Mouse (Mus musculus) thymus, postnatal 4 days (tissue): ENCODE data around the gene Ccdc17.

Experiments used
- DNase-seq: peaks from one replicate; pipeline ENCODE4 v3.0.0; 2021

The Ccdc17 gene

DNA sequence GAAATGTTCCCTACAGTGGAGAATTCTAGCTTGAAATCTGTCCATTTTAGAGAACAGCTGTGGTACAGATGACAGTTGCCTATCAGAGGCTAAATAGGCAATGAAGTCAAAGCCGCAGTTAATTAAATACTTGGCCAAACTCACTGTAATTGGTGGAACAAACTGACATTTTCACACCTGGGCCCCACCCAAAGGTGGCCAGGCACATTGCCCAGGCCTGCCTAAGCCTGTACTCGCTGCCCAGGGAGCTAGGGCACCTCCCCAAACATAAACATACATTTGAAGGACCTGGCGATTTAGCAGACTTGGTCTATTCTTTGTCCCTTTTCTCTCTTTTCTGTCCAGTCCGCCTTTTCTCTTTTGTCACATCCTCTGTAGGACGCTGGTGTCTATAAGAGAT, at the start of gene Ccdc17:
TSS of gene Ccdc17 (plus strand) at position 276 of the 400 bp plus-strand sequence.
- no peak for DNase-seq

DNA sequence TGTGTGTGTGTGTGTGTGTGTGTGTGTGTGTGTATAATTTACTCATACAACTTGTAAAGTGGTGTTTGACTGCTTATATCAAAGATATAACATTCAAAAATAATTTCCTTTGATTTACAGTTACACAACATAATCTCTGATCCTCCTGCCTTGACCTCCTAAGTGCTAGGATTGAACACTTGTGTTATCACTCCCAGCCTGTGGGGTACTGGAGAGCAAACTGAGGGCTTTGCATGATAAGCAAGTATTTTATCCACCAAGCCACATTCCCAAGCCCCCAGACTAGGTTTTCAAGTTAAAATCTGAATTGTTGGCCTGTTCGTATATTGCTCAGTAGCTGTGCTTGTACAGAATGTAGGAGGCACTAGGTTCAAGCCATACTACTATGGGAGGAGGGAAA, 46.0 kb upstream of the Ccdc17 start:
- no peak for DNase-seq

DNA sequence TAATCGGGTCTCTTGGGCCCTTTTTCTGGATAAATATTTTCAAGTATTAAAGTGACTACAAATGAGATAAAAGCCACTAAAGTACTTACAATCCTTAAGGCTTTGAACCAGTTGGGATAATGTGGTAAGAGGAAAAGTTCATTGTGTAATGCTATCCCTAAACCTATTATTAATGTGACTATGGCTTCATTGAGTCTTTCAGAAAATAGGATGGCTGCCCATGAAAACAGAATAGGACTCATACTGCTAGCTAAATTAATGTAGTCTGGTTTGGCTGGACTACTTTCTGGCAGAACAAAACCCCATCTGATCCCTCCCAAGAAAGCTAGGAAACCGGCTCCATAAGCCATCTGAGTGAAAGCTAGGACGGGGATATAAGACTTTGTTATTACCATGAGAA, 43.4 kb upstream of the Ccdc17 start:
- no peak for DNase-seq

DNA sequence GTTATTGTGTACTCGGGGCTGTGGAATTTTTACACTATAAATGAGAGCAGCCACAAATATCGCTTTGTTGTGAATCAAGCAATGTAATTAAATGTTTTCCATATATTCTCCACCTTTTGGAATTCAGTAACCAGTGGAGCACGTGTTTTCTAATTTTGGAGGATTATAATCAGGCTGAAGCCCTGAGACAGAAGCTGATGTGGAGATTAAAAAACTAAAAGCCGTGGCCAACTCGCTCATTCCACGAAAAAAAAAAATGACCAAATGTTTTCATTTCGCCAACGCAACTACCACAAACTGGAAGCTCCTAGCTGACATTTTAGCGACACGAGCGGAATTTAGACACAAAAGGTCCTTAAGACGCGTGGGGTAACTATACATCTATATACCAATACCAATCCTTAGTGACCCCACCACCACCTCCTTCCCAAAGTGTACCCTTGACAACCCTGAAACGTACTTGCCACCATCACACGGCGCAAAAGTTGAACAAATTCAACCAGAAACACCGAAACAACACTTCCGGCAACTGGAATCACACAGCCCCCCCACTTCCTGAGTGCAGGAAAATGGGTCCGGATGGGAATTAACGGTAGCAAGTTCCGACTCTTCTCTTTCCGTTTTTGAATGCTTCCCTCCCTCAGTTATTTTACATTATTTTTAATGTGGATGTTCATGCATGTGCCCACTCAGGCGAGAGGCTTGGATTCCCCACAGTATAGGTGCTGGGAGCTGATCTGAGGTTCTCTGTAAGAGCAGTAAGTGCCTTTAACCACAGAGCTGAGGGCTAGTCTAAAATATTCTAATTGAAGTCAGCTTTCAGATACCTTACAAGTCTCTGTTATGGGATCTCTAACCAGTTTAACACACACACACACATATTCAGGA, 40.8 kb upstream of the Ccdc17 start, which contains the start of gene Tmem69:
TSS of gene Tmem69 (minus strand) at position 524 of the 888 bp plus-strand sequence.
- peak; percentile 79 for DNase-seq

DNA sequence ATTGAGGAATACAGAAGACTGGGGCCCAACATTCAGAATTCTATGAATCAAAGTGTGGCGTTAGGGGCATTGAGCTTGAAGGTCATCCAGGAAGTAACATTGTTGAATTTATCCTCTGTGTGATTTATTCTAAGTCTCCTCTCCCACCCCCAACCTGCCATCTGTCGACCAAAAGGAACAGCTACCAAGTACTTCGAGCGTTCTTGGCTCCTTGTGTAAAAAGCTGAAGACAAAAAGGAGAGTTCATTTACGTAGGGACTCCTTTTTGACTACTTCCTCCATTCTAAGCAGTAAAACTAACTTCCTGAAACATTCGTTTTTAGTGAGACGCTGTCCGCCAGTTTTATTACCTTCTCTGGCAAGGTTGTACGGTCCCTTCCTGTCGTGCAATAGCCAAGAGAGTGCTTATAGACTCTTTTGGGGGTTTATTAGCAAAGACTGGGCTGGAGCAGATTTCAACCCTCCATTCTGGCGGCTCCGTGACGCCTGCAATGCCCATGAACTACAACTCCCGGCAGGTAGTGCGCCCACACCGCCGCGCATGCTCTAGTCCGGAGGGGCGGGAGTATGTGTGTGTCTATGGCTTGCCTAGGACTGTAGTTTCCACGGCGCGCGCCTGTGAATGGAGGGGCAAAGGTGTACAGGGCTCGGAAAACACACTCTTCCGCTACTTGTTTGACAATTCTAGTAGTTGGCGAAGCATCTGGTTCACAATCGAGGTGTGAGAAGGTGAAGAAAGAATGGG, 39.7 kb upstream of the Ccdc17 start:
- DNase-seq = peak; percentile 94

DNA sequence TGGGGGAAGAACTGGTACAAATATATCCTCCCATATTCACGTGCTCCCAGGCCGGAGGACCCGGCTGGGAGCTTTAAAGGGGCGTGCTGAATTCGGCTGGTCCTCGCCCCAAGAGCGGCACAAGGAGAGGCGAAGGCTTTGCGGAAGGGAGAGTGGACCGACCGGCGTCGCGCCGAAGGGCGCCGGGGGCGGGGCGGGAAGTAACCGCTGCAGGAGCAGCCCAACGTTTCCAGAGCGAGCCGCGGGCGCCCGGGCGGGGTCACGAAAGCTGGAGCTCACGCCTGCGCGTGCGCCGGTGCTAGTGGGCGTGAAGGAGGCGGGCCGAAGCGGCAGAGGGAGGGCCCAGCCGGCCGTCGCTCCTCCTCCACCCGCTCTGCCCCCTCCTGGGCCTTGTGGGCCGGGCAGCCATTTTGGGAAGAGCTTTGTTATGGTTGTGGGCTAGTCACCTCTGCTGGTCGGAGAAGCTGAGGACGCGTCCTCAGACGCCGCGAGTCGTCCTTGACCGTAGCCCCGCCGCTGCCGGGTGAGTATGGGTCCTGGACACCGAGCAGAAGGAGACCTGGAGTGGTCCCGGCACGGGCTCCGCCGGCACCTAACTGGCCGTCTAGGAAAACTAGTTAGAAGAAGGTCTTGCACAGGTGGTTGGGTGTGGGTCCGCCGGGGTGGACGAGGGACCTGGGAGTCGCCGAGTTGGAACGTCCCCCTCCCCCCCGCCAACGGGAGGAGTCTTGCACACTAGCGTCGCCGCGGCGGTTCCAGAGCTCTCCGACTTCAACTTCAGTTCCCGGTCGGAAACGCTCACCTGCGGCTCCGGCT, 38.9 kb upstream of the Ccdc17 start, which contains the start of gene Gpbp1l1:
TSS of gene Gpbp1l1 (plus strand) at position 353 of the 816 bp plus-strand sequence.
- DNase-seq = peak; percentile 99

DNA sequence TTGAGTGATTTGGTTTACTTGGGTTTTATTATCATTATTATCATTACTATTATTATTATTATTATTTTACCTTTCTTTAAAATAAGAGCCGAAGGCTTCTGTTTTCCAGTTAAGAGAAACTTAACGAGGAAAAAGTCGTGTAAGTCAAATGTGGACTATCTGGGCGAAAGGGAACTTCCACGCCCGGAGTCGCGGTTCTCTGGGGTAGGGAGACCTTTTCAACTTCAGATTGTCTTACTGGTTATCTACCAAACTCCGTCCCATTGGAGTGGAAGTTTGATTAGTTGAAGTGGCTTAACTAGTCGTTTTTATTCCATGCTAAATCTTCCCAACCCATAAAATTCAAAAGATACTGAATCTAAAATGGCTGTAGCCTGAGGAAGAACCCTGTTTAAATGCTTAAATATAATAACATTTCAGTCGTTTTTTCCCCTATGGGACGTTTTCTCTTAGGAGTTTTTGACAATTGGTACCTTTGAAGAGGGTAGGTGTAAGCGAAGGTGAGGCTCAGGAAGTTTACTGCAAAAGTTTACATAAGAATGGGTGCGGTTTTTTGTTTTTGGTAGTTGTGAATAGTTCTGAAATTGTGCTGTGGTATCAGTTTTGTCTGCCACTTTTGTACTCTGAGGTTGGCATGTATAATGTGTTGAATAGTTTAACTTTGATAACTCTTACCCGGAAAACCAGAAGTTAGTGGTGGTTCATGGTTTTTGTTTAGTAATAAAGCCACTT, 38.1 kb upstream of the Ccdc17 start:
- DNase-seq = no peak

DNA sequence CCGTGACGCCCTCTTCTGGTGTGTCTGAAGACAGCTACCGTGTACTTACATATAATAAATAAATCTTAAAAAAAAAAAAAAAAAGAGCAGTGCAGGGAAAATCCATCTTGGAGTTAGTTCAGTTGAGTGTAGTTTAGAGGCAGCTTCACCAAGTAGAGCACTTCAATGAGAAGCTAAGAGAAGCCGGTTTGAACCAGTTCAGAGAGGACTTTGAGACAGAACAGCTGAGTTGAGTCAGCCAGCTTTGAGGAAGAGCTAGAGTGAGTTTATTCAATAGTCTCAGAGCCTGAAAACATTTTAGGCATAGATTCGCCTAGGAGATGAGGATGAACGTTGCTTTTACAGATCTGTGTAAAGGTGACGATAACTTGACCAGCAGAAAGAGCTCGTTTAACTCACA, 661 bp upstream of the Ccdc17 start:
- no peak for DNase-seq

DNA sequence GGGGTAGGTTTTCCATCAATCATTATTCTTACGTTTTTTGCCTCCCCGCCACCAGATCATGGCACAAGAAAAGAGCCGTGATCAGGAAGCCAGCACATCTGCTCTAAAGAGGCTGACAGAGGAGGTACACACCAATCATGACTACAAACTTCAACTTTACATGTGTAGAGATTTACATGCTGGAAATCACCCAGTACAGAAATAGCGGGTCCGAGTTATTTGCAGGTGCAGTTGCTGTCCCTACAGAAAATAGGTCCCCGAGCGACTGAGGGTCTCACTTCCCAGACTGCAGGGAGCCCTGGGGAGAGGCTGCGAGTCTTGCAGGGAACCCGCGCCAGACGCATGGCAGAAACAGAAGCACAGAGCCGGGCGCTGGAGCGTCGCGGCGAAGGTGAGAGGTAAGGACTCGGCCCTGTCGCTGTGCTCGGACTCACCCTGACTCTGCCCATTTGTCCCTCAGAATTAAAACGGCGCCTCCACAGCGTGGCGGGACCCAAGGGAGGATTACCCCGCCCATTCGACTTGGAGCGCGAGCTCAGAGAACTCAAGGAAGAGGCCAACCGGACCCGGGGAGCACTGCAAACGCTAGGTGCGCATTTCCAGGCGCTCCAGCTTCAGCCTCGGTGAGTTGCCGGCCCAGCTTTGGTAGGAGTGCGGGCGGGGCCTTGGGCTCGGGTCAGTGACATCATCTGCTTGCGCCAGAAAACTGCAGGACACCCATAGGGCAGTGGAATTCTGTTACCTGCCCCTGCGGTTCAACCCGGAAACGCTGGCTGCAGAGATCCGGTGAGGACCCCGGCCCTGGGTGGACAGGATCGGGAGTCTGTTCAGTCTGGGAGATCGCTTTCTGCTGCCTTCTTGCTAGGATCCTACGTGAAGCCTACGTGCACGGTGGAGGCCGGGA, 776 bp downstream of the Ccdc17 start:
- peak; percentile 71 for DNase-seq

DNA sequence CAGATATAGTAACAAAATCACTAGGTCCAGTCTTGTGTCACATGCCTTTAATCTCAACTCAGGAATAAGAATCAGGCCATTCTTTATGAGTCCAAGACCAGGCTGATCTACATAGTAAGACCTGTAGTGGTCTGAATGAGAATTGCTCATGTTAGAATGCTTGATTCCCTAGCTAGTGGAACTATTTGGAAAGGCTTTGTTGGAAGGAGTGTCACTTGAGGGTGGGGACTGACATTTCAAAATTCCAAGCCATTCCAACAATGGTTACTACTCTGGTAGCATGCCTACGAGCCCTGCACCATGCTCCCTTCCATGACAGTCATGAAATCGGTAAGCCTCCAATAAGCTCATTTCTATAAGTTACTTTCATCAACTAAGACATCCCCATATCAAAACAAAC, 16.2 kb downstream of the Ccdc17 start:
- no peak for DNase-seq

DNA sequence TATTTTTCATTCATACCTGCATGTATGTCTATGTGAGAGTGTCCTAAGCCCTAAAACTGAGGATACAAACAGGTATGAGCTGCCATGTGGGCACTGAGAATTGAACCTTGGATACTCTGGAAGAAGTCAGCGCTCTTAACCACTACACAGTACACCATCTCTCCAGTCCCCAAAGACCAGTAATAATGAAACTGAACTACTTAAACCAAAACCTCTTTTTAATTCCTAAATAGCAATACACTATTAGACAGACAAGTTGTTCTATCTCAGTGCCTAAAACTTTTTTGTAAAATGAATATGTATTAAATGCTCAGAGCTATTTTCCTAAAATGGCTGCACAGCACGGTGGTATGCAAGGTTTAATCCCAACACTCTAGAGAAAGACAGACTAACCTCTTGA, 18.8 kb downstream of the Ccdc17 start:
- DNase-seq = no peak

DNA sequence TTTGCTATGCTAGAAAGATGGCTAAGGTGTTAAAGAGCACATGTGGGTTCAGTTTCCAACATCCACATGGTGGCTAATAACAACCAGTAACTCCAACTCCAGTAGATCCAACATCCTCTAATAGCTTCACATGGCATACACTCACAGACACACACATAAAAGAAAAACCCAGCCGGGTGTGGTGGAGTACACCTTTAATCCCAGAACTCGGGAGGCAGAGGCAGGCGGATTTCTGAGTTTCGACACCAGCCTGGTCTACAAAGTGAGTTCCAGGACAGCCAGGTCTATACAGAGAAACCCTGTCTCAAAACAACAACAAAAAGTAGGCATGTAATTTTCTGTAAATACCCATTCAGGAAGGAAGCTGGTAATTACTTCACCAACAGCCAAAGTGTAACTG, 28.4 kb downstream of the Ccdc17 start:
- no peak for DNase-seq

DNA sequence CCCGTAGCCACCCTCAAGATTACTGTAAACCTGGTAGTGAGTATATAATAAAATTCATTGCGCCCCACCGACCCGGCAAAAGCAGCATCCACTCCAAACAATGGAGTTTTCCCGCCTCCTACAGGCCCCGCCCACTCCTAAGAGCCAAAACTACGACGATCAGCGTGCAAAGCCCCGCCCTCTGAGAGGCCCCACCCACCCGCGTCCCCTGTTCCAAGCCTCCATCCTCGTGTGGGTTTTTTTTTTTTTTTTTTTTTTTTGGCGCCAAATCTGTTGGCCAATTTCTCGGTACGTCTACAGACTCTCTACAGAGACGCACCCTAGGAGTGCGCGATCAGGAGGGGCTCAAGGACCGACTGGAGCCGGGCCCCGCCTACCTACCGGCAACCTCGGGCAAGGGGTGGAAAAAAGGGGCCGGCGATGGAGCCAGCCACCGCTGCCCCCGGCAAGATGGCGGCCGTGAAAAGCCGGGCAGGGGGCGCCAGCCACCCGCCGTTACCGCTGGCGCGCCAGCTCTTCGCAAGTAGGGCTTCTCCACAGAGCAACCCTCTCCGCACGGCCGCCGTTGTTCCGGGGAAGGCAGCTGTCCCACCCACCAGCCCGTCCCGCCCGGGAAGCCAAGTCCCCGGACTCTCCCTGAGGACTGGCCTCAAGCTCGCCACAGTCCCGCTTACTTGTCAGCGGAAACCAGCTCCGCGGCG, 30.4 kb downstream of the Ccdc17 start:
- peak; percentile 89 for DNase-seq

DNA sequence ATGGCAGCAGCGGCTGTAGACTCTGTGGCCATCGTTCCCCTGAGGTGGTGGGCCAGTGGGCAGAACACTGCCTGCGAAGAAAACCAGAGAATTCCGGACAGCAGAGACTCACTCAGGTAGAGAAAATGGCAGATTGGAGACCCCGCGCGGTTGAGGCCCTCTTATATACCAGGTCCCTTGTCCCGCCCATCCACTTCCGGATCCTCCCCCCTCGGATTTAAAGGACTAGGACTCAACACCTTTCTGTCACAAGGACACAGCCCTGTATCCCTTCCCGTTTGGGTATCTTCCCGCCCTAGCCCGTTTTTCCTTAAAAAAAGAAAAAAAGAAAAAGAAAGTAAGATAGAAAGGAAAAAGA, 30.9 kb downstream of the Ccdc17 start:
- DNase-seq = peak; percentile 92

DNA sequence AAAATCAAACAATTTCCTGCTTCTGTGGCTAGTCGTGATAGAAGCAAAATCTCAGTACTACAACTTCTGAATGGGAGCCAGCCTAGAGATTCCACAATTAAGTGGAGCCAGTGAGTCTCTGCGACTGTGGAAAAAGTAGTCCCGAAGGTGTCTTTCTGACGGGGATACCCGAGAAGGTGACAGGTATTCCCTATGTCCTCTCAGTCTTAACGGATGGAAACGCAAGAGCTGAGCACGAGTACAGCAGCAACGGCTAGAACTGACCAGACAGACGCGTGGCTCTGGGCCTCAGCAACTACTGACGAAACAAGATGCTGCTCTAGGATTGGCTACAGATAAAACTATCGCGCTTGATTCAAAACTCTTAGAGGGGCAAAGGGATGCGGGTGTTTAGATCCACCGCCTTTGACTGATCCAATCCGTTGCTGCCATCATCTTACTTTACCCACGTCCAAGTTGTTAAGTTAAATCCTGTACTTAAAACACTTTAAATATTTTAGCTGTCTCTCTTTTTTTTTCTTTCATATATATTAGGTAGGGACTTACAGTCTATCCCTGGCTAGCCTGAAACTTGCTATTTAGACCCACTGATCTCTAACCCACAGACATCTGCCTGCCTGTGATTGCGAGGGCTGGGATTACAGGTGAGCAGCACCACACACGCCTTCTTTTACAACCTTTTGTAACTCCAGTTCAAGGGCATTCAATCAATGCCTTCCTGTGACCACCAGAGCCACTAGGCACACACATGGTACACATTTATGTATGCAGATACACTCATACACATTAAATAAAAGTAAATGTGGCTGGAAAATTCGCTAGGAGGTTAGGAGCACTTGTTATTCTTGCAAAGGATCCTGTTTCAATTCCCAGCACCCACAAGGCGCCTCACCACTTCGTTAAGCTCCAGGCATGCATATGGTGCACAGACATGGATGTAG, 31.5 kb downstream of the Ccdc17 start, which contains the start of gene Nasp:
TSS of gene Nasp (minus strand) at position 220 of the 941 bp plus-strand sequence.
- DNase-seq = peak; percentile 73

DNA sequence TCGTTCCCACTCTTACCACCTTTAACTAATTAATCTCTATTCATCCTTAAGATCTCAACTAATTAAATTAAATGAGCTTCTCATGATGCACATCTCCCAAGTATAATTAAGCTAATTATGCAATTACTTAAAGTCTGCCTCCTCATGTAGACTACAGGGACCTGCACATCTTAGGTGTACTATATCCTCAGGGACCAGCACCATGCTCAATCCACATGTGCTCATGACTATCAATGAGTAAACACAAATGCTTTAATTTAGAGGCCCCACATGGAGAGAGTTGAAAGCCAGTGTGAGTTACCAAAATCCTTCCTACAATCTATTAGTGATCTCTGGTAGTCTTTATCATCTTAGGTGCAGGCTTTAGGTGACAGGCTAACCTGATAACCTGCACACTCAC, 38.7 kb downstream of the Ccdc17 start:
- DNase-seq = no peak

DNA sequence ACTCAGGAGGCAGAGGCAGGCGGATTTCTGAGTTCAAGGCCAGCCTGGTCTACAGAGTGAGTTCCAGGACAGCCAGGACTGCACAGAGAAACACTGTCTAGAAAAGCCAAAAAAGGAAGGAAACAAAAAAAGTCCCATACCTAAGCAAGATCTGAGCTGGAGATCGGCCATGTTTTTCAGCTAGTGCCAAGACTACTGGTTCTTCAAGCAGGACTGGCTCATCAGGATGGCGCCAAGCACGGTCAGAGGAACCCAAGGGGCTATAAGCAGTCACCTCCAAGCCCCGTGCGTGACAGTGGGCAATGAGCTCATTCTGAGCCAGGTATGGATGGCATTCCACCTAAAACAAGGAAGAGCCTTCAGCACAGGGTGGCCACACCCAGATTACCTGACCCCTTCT, 42.4 kb downstream of the Ccdc17 start:
- DNase-seq = no peak

DNA sequence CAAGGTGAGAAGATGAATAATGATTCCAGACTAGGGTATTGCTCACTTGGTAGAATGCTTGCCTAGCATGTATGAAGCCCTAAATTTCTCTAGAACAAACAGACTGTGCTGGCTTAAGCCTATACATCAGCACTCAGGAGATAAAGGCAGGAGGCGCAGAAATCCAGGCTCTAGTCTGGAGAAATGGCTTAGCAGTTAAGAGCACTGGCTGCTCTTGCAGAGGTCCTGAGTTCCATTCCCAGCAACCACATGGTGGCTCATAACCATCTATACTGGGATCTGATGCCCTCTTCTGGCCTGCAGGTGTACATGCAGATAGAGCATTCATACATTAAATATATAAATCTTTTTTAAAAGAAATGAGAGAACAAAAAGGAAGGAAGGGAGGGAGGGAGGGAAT, 45.6 kb downstream of the Ccdc17 start:
- DNase-seq = no peak

DNA sequence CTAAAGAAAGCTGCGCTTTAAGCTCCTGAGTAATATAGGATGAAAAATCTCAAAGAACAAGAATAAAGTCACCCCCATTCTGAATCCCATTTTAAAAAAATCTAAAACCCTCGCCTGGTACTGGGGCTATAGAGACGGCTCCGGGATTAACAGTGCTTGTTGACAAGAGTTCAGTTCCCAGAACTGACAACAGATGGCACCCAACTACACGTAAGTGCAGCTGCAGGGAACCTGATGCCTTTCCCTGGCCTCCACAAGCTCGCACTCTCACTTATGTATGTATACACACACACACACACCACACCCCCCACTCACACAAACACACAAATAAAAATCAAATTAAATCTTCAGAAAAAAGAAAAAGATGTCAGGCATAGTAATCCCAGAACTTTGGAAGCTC, 47.9 kb downstream of the Ccdc17 start:
- peak; percentile 56 for DNase-seq
